Mouse (Mus musculus): ENCODE data around the gene Tmem273. TPM values are rescaled to one million over a fixed set of nuclear protein-coding genes. Genes with fewer than 3 reads are reported as not detected.

Gene Tmem273
- polyA plus RNA-seq (2014; fragmentation: Nextera tagmentation; extraction: Ambion mirVana) = 0.56 and 0.70 TPM in 2 replicates

GRCm38 (mm10) chr14:32785556-32786130 is at the start of gene Tmem273:
Gene Tmem273 (plus strand): TSS chr14:32785963.
- Histone ChIP-seq H3K9ac (ENCODE audit: low read depth, low read length) (no peak within 1 kb of the TSS), H3K4me3 (ENCODE audit: low read length) (no peak within 1 kb of the TSS), H3K9me3 (ENCODE audit: control insufficient read depth, low read length) (no peaks in the 10 kb centered on the region), H3K27ac (ENCODE audit: low read depth, low read length) (no peak within 1 kb of the TSS), H3K4me2 (replicated peaks; ENCODE audit: low read depth, low read length) (no peak within 1 kb of the TSS), H3K4me1 (ENCODE audit: control insufficient read depth, insufficient read depth, low read length) (no peaks in the 10 kb centered on the region), H3K36me3 (ENCODE audit: control insufficient read depth, insufficient read depth, low read length) (no peaks in the 10 kb centered on the region), H3K27me3 (ENCODE audit: control insufficient read depth, insufficient read depth, low read length) (no peaks in the 10 kb centered on the region)
- no peak for ATAC-seq (ENCODE audit: low FRiP score, low TSS enrichment)
- 75% methylated on average over 3 of the region's 3 CpGs for WGBS

- no peaks in the 10 kb centered on the region for H3K36me3 ChIP-seq (ENCODE audit: control insufficient read depth, insufficient read depth, low read length)
- 84% methylated on average over 6 of the region's 6 CpGs for WGBS
Measured at GRCm38 (mm10) chr14:32736561-32736960, 49.2 kb upstream of the Tmem273 start.

DNA sequence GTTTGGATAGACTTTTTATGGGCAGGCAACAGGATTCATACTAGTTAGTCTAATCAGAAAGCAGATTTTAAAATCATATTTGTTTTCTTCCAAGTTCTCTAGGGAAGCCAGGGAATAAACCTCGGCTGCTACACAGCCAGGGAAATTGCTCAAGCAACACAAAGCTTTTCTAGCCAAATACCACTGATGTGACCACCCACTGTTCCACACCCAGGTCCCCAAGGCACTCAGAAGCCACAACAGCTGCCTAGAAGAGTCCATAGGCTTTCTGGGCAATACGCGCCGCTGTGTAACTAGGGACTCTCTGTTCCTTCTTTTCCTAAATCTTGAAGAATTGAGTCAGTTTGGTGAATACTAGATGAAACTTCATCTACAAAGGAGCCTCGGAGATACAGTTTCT is 47.2 kb upstream of the Tmem273 start:
- Histone ChIP-seq H3K4me3 (ENCODE audit: low read length) (no peak overlapping the region), H3K27ac (ENCODE audit: low read depth, low read length) (no peak overlapping the region), H3K9ac (ENCODE audit: low read depth, low read length) (no peak overlapping the region), H3K9me3 (ENCODE audit: control insufficient read depth, low read length) (peaks cover 7% of the 10 kb centered on the region), H3K4me2 (replicated peaks; ENCODE audit: low read depth, low read length) (no peak overlapping the region), H3K36me3 (ENCODE audit: control insufficient read depth, insufficient read depth, low read length) (no peaks in the 10 kb centered on the region), H3K27me3 (ENCODE audit: control insufficient read depth, insufficient read depth, low read length) (no peaks in the 10 kb centered on the region), H3K4me1 (ENCODE audit: control insufficient read depth, insufficient read depth, low read length) (no peaks in the 10 kb centered on the region)
- no peak for ATAC-seq (ENCODE audit: low FRiP score, low TSS enrichment)
- WGBS = 89% methylated on average over 5 of the region's 5 CpGs

More at GRCm38 (mm10) chr14:32736561-32736960, 49.2 kb upstream of the Tmem273 start:
- ATAC-seq (ENCODE audit: low FRiP score, low TSS enrichment) = no peak
- no peaks in the 10 kb centered on the region for H3K27me3 ChIP-seq (ENCODE audit: control insufficient read depth, insufficient read depth, low read length)
- no peak overlapping the region for H3K4me3 ChIP-seq (ENCODE audit: low read length)
- no peak overlapping the region for H3K9ac ChIP-seq (ENCODE audit: low read depth, low read length)
- H3K27ac ChIP-seq (ENCODE audit: low read depth, low read length) = no peak overlapping the region
- no peak overlapping the region for H3K4me2 ChIP-seq (replicated peaks; ENCODE audit: low read depth, low read length)
- H3K4me1 ChIP-seq (ENCODE audit: control insufficient read depth, insufficient read depth, low read length) = no peaks in the 10 kb centered on the region
- H3K9me3 ChIP-seq (ENCODE audit: control insufficient read depth, low read length) = peaks cover 7% of the 10 kb centered on the region

GRCm38 (mm10) chr14:32748519-32748918 is 37.2 kb upstream of the Tmem273 start:
- Histone ChIP-seq H3K27me3 (ENCODE audit: control insufficient read depth, insufficient read depth, low read length) (no peaks in the 10 kb centered on the region), H3K27ac (ENCODE audit: low read depth, low read length) (no peak overlapping the region), H3K9me3 (ENCODE audit: control insufficient read depth, low read length) (no peaks in the 10 kb centered on the region), H3K4me2 (replicated peaks; ENCODE audit: low read depth, low read length) (no peak overlapping the region), H3K36me3 (ENCODE audit: control insufficient read depth, insufficient read depth, low read length) (no peaks in the 10 kb centered on the region), H3K9ac (ENCODE audit: low read depth, low read length) (no peak overlapping the region), H3K4me3 (ENCODE audit: low read length) (no peak overlapping the region), H3K4me1 (ENCODE audit: control insufficient read depth, insufficient read depth, low read length) (no peaks in the 10 kb centered on the region)
- ATAC-seq (ENCODE audit: low FRiP score, low TSS enrichment) = no peak
- 74% methylated on average over 6 of the region's 6 CpGs for WGBS

DNA sequence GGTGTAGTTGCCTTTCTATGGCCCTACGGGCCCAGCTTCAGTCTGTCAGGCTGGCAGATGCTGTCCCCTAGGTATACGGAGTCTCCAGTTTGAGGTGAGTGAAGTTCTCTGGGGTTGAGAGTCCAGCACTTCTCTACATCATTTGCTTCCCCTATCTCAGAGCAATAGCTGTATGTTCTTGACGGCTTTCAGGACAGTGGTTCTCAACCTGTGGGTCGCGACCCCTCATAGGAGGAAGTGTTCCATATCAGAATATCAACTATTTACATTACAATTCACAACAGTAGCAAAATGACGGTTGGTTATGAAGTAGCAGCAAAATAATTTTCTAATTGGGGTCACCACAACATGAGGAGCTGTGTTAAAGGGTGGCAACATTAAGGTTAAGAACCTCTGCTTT is 35.0 kb upstream of the Tmem273 start:
- no peak overlapping the region for H3K9ac ChIP-seq (ENCODE audit: low read depth, low read length)
- no peaks in the 10 kb centered on the region for H3K4me1 ChIP-seq (ENCODE audit: control insufficient read depth, insufficient read depth, low read length)
- H3K27ac ChIP-seq (ENCODE audit: low read depth, low read length) = no peak overlapping the region
- H3K27me3 ChIP-seq (ENCODE audit: control insufficient read depth, insufficient read depth, low read length) = no peaks in the 10 kb centered on the region
- no peaks in the 10 kb centered on the region for H3K36me3 ChIP-seq (ENCODE audit: control insufficient read depth, insufficient read depth, low read length)
- no peak for ATAC-seq (ENCODE audit: low FRiP score, low TSS enrichment)
- no peak overlapping the region for H3K4me2 ChIP-seq (replicated peaks; ENCODE audit: low read depth, low read length)
- WGBS = 85% methylated on average over 6 of the region's 6 CpGs
- no peaks in the 10 kb centered on the region for H3K9me3 ChIP-seq (ENCODE audit: control insufficient read depth, low read length)
- no peak overlapping the region for H3K4me3 ChIP-seq (ENCODE audit: low read length)

GRCm38 (mm10) chr14:32754286-32754685 is 31.5 kb upstream of the Tmem273 start:
- H3K27me3 ChIP-seq (ENCODE audit: control insufficient read depth, insufficient read depth, low read length) = no peaks in the 10 kb centered on the region
- no peak overlapping the region for H3K9ac ChIP-seq (ENCODE audit: low read depth, low read length)
- H3K4me2 ChIP-seq (replicated peaks; ENCODE audit: low read depth, low read length) = no peak overlapping the region
- no peaks in the 10 kb centered on the region for H3K9me3 ChIP-seq (ENCODE audit: control insufficient read depth, low read length)
- no peak overlapping the region for H3K4me3 ChIP-seq (ENCODE audit: low read length)
- H3K27ac ChIP-seq (ENCODE audit: low read depth, low read length) = no peak overlapping the region
- no peak for ATAC-seq (ENCODE audit: low FRiP score, low TSS enrichment)
- H3K36me3 ChIP-seq (ENCODE audit: control insufficient read depth, insufficient read depth, low read length) = no peaks in the 10 kb centered on the region
- no peaks in the 10 kb centered on the region for H3K4me1 ChIP-seq (ENCODE audit: control insufficient read depth, insufficient read depth, low read length)
- WGBS = 41% methylated on average over 1 of the region's 1 CpGs

GRCm38 (mm10) chr14:32762177-32762576 is 23.6 kb upstream of the Tmem273 start:
- Histone ChIP-seq H3K27ac (ENCODE audit: low read depth, low read length) (no peak overlapping the region), H3K36me3 (ENCODE audit: control insufficient read depth, insufficient read depth, low read length) (no peaks in the 10 kb centered on the region), H3K9ac (ENCODE audit: low read depth, low read length) (no peak overlapping the region), H3K4me2 (replicated peaks; ENCODE audit: low read depth, low read length) (no peak overlapping the region), H3K9me3 (ENCODE audit: control insufficient read depth, low read length) (no peaks in the 10 kb centered on the region), H3K27me3 (ENCODE audit: control insufficient read depth, insufficient read depth, low read length) (no peaks in the 10 kb centered on the region), H3K4me3 (ENCODE audit: low read length) (no peak overlapping the region), H3K4me1 (ENCODE audit: control insufficient read depth, insufficient read depth, low read length) (no peaks in the 10 kb centered on the region)
- no peak for ATAC-seq (ENCODE audit: low FRiP score, low TSS enrichment)
- 92% methylated on average over 1 of the region's 1 CpGs for WGBS

- no peaks in the 10 kb centered on the region for H3K27me3 ChIP-seq (ENCODE audit: control insufficient read depth, insufficient read depth, low read length)
- WGBS = 77% methylated on average over 6 of the region's 6 CpGs
- H3K9me3 ChIP-seq (ENCODE audit: control insufficient read depth, low read length) = no peaks in the 10 kb centered on the region
- no peak overlapping the region for H3K27ac ChIP-seq (ENCODE audit: low read depth, low read length)
- H3K4me1 ChIP-seq (ENCODE audit: control insufficient read depth, insufficient read depth, low read length) = no peaks in the 10 kb centered on the region
- H3K4me2 ChIP-seq (replicated peaks; ENCODE audit: low read depth, low read length) = no peak overlapping the region
- no peaks in the 10 kb centered on the region for H3K36me3 ChIP-seq (ENCODE audit: control insufficient read depth, insufficient read depth, low read length)
- no peak overlapping the region for H3K9ac ChIP-seq (ENCODE audit: low read depth, low read length)
- no peak for ATAC-seq (ENCODE audit: low FRiP score, low TSS enrichment)
- no peak overlapping the region for H3K4me3 ChIP-seq (ENCODE audit: low read length)
Measured at GRCm38 (mm10) chr14:32770563-32770962, 15.2 kb upstream of the Tmem273 start.

GRCm38 (mm10) chr14:32772085-32772484 is 13.7 kb upstream of the Tmem273 start:
- no peaks in the 10 kb centered on the region for H3K9me3 ChIP-seq (ENCODE audit: control insufficient read depth, low read length)
- H3K9ac ChIP-seq (ENCODE audit: low read depth, low read length) = no peak overlapping the region
- H3K27me3 ChIP-seq (ENCODE audit: control insufficient read depth, insufficient read depth, low read length) = no peaks in the 10 kb centered on the region
- no peak overlapping the region for H3K4me3 ChIP-seq (ENCODE audit: low read length)
- H3K4me2 ChIP-seq (replicated peaks; ENCODE audit: low read depth, low read length) = no peak overlapping the region
- no peaks in the 10 kb centered on the region for H3K36me3 ChIP-seq (ENCODE audit: control insufficient read depth, insufficient read depth, low read length)
- 69% methylated on average over 4 of the region's 4 CpGs for WGBS
- no peak overlapping the region for H3K27ac ChIP-seq (ENCODE audit: low read depth, low read length)
- no peak for ATAC-seq (ENCODE audit: low FRiP score, low TSS enrichment)
- H3K4me1 ChIP-seq (ENCODE audit: control insufficient read depth, insufficient read depth, low read length) = no peaks in the 10 kb centered on the region

All from kidney, embryonic 14.5 days (tissue).